19 mouse cellular contexts compared by ENCODE assay signal in genomic region chr3:132772054-132772453, GRCm38 (mm10).
DNase-seq lines count a peak whose midpoint lies in the region; ATAC-seq lines count a peak whose summit lies in the region.
"Had no signal": no experiment of that assay in that cellular context is flagged by ENCODE, and none has a peak within 500 bp of the region (broad histone marks: within the 10 kb centered on the region; RNA-seq: fewer than 3 reads in every experiment).

No protein-coding gene starts in this region.

- peak; percentile 24 for DNase-seq in hindbrain, embryonic 11.5 days (ENCODE audit: low spot score)
- peak; percentile 11 for DNase-seq in kidney, postnatal 14 days
- DNase-seq in kidney, adult 8-10 months = no peak
- DNase-seq in kidney, postnatal 36 days = peak; percentile 3 to 15
- peak; percentile 14 for DNase-seq in midbrain, embryonic 14.5 days
- no peak for DNase-seq in cerebellum, postnatal 4 days (ENCODE audit: low spot score in 2 of 2)
- DNase-seq: adrenal gland, postnatal 36 days; cerebellum, adult 2 months; heart, adult 11 months; heart, postnatal 14 days; lung, adult 18-20 months; right cerebral cortex, adult 18-20 months had no signal

- 49% methylated on average over 7 of the region's 7 CpGs for WGBS in hindbrain, embryonic 11.5 days
- 34% methylated on average over 7 of the region's 7 CpGs for WGBS in hindbrain, embryonic 13.5 days
- 18% methylated on average over 7 of the region's 7 CpGs for WGBS in midbrain, embryonic 14.5 days

- no peak overlapping the region for H3K27ac ChIP-seq in hindbrain, embryonic 11.5 days (ENCODE audit: low read depth, low read length)
- no peak overlapping the region; the same call in 1 of the 2 replicates for H3K27ac ChIP-seq in hindbrain, embryonic 13.5 days
- no peak overlapping the region for H3K27ac ChIP-seq in midbrain, embryonic 14.5 days (replicated peaks; ENCODE audit: low read depth, low read length)
- H3K27ac ChIP-seq: embryonic facial prominence, embryonic 15.5 days; stomach, postnatal 0 days had no signal

- H3K9ac ChIP-seq in hindbrain, embryonic 11.5 days (ENCODE audit: low read depth, low read length) = no peak overlapping the region
- no peak overlapping the region for H3K9ac ChIP-seq in hindbrain, embryonic 13.5 days
- no peak overlapping the region for H3K9ac ChIP-seq in midbrain, embryonic 14.5 days (replicated peaks; ENCODE audit: low read length)
- H3K9ac ChIP-seq: embryonic facial prominence, embryonic 15.5 days; heart, embryonic 12.5 days had no signal

- H3K4me3 ChIP-seq in hindbrain, embryonic 11.5 days (ENCODE audit: low read depth, low read length) = no peak overlapping the region
- no peak overlapping the region for H3K4me3 ChIP-seq in hindbrain, embryonic 13.5 days
- H3K4me3 ChIP-seq in midbrain, embryonic 14.5 days (replicated peaks; ENCODE audit: low read depth, low read length) = no peak overlapping the region
- H3K4me3 ChIP-seq: embryonic facial prominence, embryonic 15.5 days; heart, embryonic 12.5 days; megakaryocyte, embryonic 14.5 days; myocyte had no signal

- no peaks in the 10 kb centered on the region for H3K27me3 ChIP-seq in hindbrain, embryonic 11.5 days (ENCODE audit: control insufficient read depth, insufficient read depth, low read length)
- H3K27me3 ChIP-seq in hindbrain, embryonic 13.5 days = no peaks in the 10 kb centered on the region
- no peaks in the 10 kb centered on the region for H3K27me3 ChIP-seq in midbrain, embryonic 14.5 days (ENCODE audit: control insufficient read depth, insufficient read depth, low read length)
- H3K27me3 ChIP-seq: embryonic facial prominence, embryonic 15.5 days; heart, embryonic 12.5 days; megakaryocyte, embryonic 14.5 days had no signal

- peak; percentile 84 for ATAC-seq in hindbrain, embryonic 11.5 days (ENCODE audit: low FRiP score)
- ATAC-seq in hindbrain, embryonic 13.5 days (ENCODE audit: low FRiP score) = no peak; the same call in 1 of the 2 replicates
- no peak for ATAC-seq in midbrain, embryonic 14.5 days (ENCODE audit: low FRiP score, low TSS enrichment)

- H3K9me3 ChIP-seq in hindbrain, embryonic 11.5 days (ENCODE audit: control insufficient read depth, low read length) = no peaks in the 10 kb centered on the region
- H3K9me3 ChIP-seq in hindbrain, embryonic 13.5 days = no peaks in the 10 kb centered on the region
- no peaks in the 10 kb centered on the region for H3K9me3 ChIP-seq in midbrain, embryonic 14.5 days (ENCODE audit: control insufficient read depth, low read length)
- H3K9me3 ChIP-seq: embryonic facial prominence, embryonic 15.5 days; heart, embryonic 12.5 days; megakaryocyte, embryonic 14.5 days had no signal

- H3K36me3 ChIP-seq in hindbrain, embryonic 11.5 days (ENCODE audit: control insufficient read depth, insufficient read depth, low read length) = no peaks in the 10 kb centered on the region
- peaks cover 3% of the 10 kb centered on the region; the same call in 1 of the 2 replicates for H3K36me3 ChIP-seq in hindbrain, embryonic 13.5 days
- H3K36me3 ChIP-seq in midbrain, embryonic 14.5 days (ENCODE audit: control insufficient read depth, insufficient read depth, low read length) = 0 out of 2 replicates have a peak, but pooled peaks cover 6% of the 10 kb centered on the region

- no peaks in the 10 kb centered on the region for H3K4me1 ChIP-seq in hindbrain, embryonic 11.5 days (replicated peaks; ENCODE audit: control insufficient read depth, insufficient read depth, low read length)
- no peaks in the 10 kb centered on the region for H3K4me1 ChIP-seq in hindbrain, embryonic 13.5 days (replicated peaks)
- H3K4me1 ChIP-seq in midbrain, embryonic 14.5 days (ENCODE audit: control insufficient read depth, insufficient read depth, low read length) = no peaks in the 10 kb centered on the region
- H3K4me1 ChIP-seq: embryonic facial prominence, embryonic 15.5 days; heart, embryonic 12.5 days had no signal

- H3K4me2 ChIP-seq in hindbrain, embryonic 11.5 days (replicated peaks; ENCODE audit: low read depth, low read length) = no peak overlapping the region
- H3K4me2 ChIP-seq in hindbrain, embryonic 13.5 days = no peak overlapping the region
- H3K4me2 ChIP-seq in midbrain, embryonic 14.5 days (ENCODE audit: low read length) = no peak overlapping the region
- H3K4me2 ChIP-seq: embryonic facial prominence, embryonic 15.5 days; heart, embryonic 12.5 days; liver, embryonic 11.5 days had no signal

Comparison
In these comparisons a context has a peak if more than half of its experiments do, and no peak if none do; other contexts are left out.
1. DNase-seq: peak in hindbrain, embryonic 11.5 days (single experiment), kidney, postnatal 14 days (single experiment), kidney, postnatal 36 days (2 of 2) and midbrain, embryonic 14.5 days (single experiment); none in kidney, adult 8-10 months (0 of 2) and cerebellum, postnatal 4 days (0 of 2).